Mouse (Mus musculus): ENCODE results near the gene Tas2r143. TPM values are rescaled to one million over a fixed set of nuclear protein-coding genes. Genes with fewer than 3 reads are reported as not detected.

The Tas2r143 gene
- polyA plus RNA-seq, 1 experiment from 2014 or later = not detected

- Histone ChIP-seq H3K4me3 (ENCODE audit: low read length) (no peak overlapping the region), H3K27me3 (ENCODE audit: control insufficient read depth, insufficient read depth, low read length) (no peaks in the 10 kb centered on the region), H3K9me3 (replicated peaks; ENCODE audit: control insufficient read depth, low read length) (no peaks in the 10 kb centered on the region), H3K9ac (ENCODE audit: low read length) (no peak overlapping the region), H3K27ac (ENCODE audit: low read length) (no peak overlapping the region), H3K4me1 (ENCODE audit: control insufficient read depth, insufficient read depth, low read length) (no peaks in the 10 kb centered on the region), H3K36me3 (ENCODE audit: control insufficient read depth, insufficient read depth) (no peaks in the 10 kb centered on the region), H3K4me2 (ENCODE audit: low read depth, low read length) (no peak overlapping the region)
- no peak for ATAC-seq (replicated peaks; ENCODE audit: extremely low read depth, insufficient read depth, low FRiP score)
- WGBS = 71% methylated on average over 2 of the region's 2 CpGs
Observed at GRCm38 (mm10) chr6:42447381-42447780, 47.3 kb downstream of the Tas2r143 start.

Other genes starting within 250 kb of the Tas2r143 start
- not detected in 2 replicates for gene Tas2r144, start 184.9 kb upstream of the Tas2r143 start, polyA plus RNA-seq (2015; fragmentation: Nextera tagmentation; extraction: Ambion mirVana)
- gene Gstk1, start 154.3 kb upstream of the Tas2r143 start, polyA plus RNA-seq (2015; fragmentation: Nextera tagmentation; extraction: Ambion mirVana) = 18.4 and 20.0 TPM in 2 replicates
- gene Tmem139, start 138.3 kb upstream of the Tas2r143 start, polyA plus RNA-seq (2015; fragmentation: Nextera tagmentation; extraction: Ambion mirVana) = 0.20 and 0.34 TPM in 2 replicates
- gene Casp2, start 135.3 kb upstream of the Tas2r143 start, polyA plus RNA-seq (2015; fragmentation: Nextera tagmentation; extraction: Ambion mirVana) = 34.3 and 38.7 TPM in 2 replicates
- gene Clcn1, start 113.6 kb upstream of the Tas2r143 start, polyA plus RNA-seq (2015; fragmentation: Nextera tagmentation; extraction: Ambion mirVana) = 0.34 and 0.45 TPM in 2 replicates
- 0.17 and 0.21 TPM in 2 replicates for gene Fam131b, start 75.6 kb upstream of the Tas2r143 start, polyA plus RNA-seq (2015; fragmentation: Nextera tagmentation; extraction: Ambion mirVana)
- gene Zyx, start 50.6 kb upstream of the Tas2r143 start, polyA plus RNA-seq (2015; fragmentation: Nextera tagmentation; extraction: Ambion mirVana) = 152 and 159 TPM in 2 replicates
- gene Epha1, start 27.0 kb upstream of the Tas2r143 start, polyA plus RNA-seq (2015; fragmentation: Nextera tagmentation; extraction: Ambion mirVana) = 1.9 and 2.9 TPM in 2 replicates
- not detected in 2 replicates for gene Tas2r135, start 5.2 kb downstream of the Tas2r143 start, polyA plus RNA-seq (2015; fragmentation: Nextera tagmentation; extraction: Ambion mirVana)
- gene Tas2r126, start 34.3 kb downstream of the Tas2r143 start, polyA plus RNA-seq (2015; fragmentation: Nextera tagmentation; extraction: Ambion mirVana) = not detected in 2 replicates
- not detected in 2 replicates for gene Olfr458, start 65.0 kb downstream of the Tas2r143 start, polyA plus RNA-seq (2015; fragmentation: Nextera tagmentation; extraction: Ambion mirVana)
- not detected in 2 replicates for gene Olfr457, start 76.1 kb downstream of the Tas2r143 start, polyA plus RNA-seq (2015; fragmentation: Nextera tagmentation; extraction: Ambion mirVana)
- 0.14 and 0.18 TPM in 2 replicates for gene Olfr456, start 87.0 kb downstream of the Tas2r143 start, polyA plus RNA-seq (2015; fragmentation: Nextera tagmentation; extraction: Ambion mirVana)
- not detected in 2 replicates for gene Olfr455, start 147.3 kb downstream of the Tas2r143 start, polyA plus RNA-seq (2015; fragmentation: Nextera tagmentation; extraction: Ambion mirVana)
- gene Tcaf3, start 197.5 kb downstream of the Tas2r143 start, polyA plus RNA-seq (2015; fragmentation: Nextera tagmentation; extraction: Ambion mirVana) = 0.06 TPM in 1 of 2 replicates, not detected in the other
- gene Tcaf2, start 245.0 kb downstream of the Tas2r143 start, polyA plus RNA-seq (2015; fragmentation: Nextera tagmentation; extraction: Ambion mirVana) = 3.7 and 4.0 TPM in 2 replicates